Mouse (Mus musculus) kidney, adult 2 months (tissue): ENCODE data around the gene Eya2.

Source experiments
- CTCF ChIP-seq: fragments of 200-500 bp; conservative IDR thresholded peaks from 2 replicates; pipeline ENCODE4 v1.5.1; 2011; ENCODE audit warnings: low read depth, mild to moderate bottlenecking, control low read depth, low read length, moderate library complexity, mixed read lengths; ENCODE audit not compliant: insufficient read depth, insufficient read length
- POLR2A ChIP-seq: fragments of 200-500 bp; IDR thresholded peaks from one replicate; pipeline ENCODE4 v1.6.1; 2011; ENCODE audit warnings: low read depth, low read length, control low read depth

- no peak for TF ChIP-seq POLR2A
- no peak for TF ChIP-seq CTCF
Observed at GRCm38 (mm10) chr2:165557278-165557677, 37.6 kb upstream of the Eya2 start.
